Mouse (Mus musculus) forebrain, embryonic 12.5 days (tissue): ENCODE results near the gene Mtmr12. TPM values are rescaled to one million over a fixed set of nuclear protein-coding genes. Genes with fewer than 3 reads are reported as not detected.
A peak's percentile ranks its signal among the peaks of the same experiment; 100 is the strongest.
"Not testable (repeated sequence)": the region's sequence is repeated elsewhere in the genome, so short reads cannot be mapped to it uniquely, and the experiment has no call there.

Experiments used
- ATAC-seq: fragments of 200-750 bp; cut with Nextera tagmentation; 2 replicates; pipeline ENCODE4 v1.8.0; 2017; ENCODE audit warnings: moderate TSS enrichment; ENCODE audit not compliant: low FRiP score
- H3K27ac ChIP-seq: fragments of 300-500 bp; sonication (generic); 2 replicates; pipeline ENCODE4 v1.5.1; 2016; ENCODE audit warnings: mild to moderate bottlenecking
- H3K27me3 ChIP-seq: fragments of 300-500 bp; sonication (generic); 2 replicates; pipeline ENCODE4 v1.6.1; 2016; ENCODE audit warnings: mild to moderate bottlenecking
- H3K36me3 ChIP-seq: fragments of 300-500 bp; sonication (generic); replicated peaks from 2 replicates; pipeline ENCODE4 v1.6.1; 2016; ENCODE audit warnings: mild to moderate bottlenecking
- H3K4me1 ChIP-seq: fragments of 300-500 bp; sonication (generic); 2 replicates; pipeline ENCODE4 v1.6.1; 2016
- H3K4me2 ChIP-seq: fragments of 300-500 bp; sonication (generic); 2 replicates; pipeline ENCODE4 v1.6.1; 2016; ENCODE audit warnings: mild to moderate bottlenecking, moderate library complexity
- H3K4me3 ChIP-seq: fragments of 300-500 bp; sonication (generic); replicated peaks from 2 replicates; pipeline ENCODE4 v1.5.1; 2016; ENCODE audit warnings: mild to moderate bottlenecking
- H3K9ac ChIP-seq: fragments of 300-500 bp; sonication (generic); 2 replicates; pipeline ENCODE4 v1.6.1; 2016; ENCODE audit warnings: mild to moderate bottlenecking
- H3K9me3 ChIP-seq: fragments of 300-500 bp; sonication (generic); 2 replicates; pipeline ENCODE4 v1.6.1; 2016
- WGBS: fragments of 180-500 bp; shearing (Covaris S2); methylation state at CpG from one replicate; pipeline ENCODE4 v1.1.7; 2016; 5-methylcytosine and 5-hydroxymethylcytosine counted together
- polyA plus RNA-seq: library from polyadenylated mRNA; unstranded; fragments of >200 nt; fragmentation: Nextera tagmentation; extraction: Ambion mirVana; gene quantifications from 2 replicates; pipeline ENCODE4 v1.2.1, GENCODE M21; 2016

The Mtmr12 gene
- 15.7 and 16.3 TPM in 2 replicates for polyA plus RNA-seq

DNA sequence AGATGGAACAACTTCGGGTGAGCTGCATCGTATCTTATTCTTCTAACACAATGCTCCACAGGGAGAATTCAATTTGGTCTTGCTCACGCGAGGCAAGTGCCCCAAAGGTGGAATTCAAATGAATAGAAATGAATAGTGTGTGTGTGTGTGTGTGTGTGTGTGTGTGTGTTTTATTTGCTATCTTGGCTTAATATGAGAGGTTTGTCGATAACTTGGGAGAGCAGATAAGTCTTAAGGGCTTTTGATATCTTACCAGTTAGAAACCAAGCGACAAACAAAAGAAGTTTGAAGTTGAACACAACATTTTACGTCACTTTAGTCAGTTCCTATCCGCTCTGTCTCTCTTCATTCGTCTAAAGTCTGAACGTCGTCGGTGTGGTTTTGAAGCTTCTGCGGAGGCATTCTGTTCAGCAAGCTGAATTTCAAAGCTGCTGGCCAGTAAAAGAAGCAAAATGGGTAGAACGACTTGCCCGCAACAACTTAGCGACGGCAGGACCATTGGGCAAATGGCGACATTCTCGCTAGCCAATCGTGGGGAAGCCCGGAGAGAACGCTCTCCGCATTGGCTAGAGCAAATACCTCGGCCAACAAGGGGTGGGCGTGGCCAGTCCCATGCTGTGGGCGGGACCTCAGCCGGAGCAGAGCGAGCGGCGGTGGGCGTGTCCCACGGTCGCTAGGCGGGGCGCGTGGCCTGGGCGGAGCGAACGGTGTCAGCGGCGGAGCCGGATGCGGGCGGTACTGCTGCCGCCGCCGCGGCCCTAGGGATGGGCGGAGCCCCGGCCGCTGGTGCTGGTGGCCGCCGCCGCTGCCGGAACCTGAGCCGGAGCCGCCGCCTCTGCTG lies at the start of gene Mtmr12:
TSS of gene Mtmr12 (plus strand) at position 710 of the 841 bp plus-strand sequence.
- WGBS = under 1% methylated on average over 54 of the region's 58 CpGs
- H3K9me3 ChIP-seq = no peaks in the 10 kb centered on the region
- ATAC-seq = peak; percentile 98

DNA sequence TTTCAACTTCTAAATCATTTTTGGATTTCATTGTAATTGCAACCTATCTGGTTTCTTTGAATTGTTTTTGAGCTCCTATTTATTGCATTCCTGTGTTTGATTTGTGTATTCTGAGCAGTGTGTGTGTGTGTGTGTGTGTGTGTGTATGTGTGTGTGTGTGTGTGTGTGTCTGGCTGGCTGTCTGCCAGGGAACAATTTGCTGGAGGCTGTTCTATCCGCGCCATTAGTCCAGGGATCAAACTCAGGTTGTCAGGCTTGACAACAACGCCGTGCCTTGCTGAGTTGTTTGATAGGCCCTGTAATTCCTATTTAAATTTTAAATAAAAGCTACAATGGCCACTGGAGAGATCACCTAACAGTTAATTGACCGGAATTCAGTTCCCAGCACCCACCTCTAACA lies 26.7 kb upstream of the Mtmr12 start:
- peak; percentile 30; the same call in 1 of the 2 replicates for ATAC-seq
- WGBS = 53% methylated on average over 5 of the region's 5 CpGs
- no peak overlapping the region for H3K4me3 ChIP-seq
- H3K4me2 ChIP-seq = no peak overlapping the region
- no peak overlapping the region for H3K27ac ChIP-seq
- H3K27me3 ChIP-seq = no peaks in the 10 kb centered on the region
- H3K9ac ChIP-seq = no peak overlapping the region
- H3K4me1 ChIP-seq = no peaks in the 10 kb centered on the region
- H3K36me3 ChIP-seq = peaks cover 72% of the 10 kb centered on the region
- H3K9me3 ChIP-seq = no peaks in the 10 kb centered on the region

More for the DNA sequence above, at the start of gene Mtmr12:
- H3K27me3 ChIP-seq = no peaks in the 10 kb centered on the region
- peak within 1 kb of the TSS; percentile 92 for H3K9ac ChIP-seq
- no peaks in the 10 kb centered on the region for H3K36me3 ChIP-seq
- peak within 1 kb of the TSS; percentile 90 for H3K27ac ChIP-seq
- peak within 1 kb of the TSS; percentile 76 for H3K4me2 ChIP-seq
- H3K4me3 ChIP-seq = peak within 1 kb of the TSS; percentile 95
- H3K4me1 ChIP-seq = peaks cover 37% of the 10 kb centered on the region

DNA sequence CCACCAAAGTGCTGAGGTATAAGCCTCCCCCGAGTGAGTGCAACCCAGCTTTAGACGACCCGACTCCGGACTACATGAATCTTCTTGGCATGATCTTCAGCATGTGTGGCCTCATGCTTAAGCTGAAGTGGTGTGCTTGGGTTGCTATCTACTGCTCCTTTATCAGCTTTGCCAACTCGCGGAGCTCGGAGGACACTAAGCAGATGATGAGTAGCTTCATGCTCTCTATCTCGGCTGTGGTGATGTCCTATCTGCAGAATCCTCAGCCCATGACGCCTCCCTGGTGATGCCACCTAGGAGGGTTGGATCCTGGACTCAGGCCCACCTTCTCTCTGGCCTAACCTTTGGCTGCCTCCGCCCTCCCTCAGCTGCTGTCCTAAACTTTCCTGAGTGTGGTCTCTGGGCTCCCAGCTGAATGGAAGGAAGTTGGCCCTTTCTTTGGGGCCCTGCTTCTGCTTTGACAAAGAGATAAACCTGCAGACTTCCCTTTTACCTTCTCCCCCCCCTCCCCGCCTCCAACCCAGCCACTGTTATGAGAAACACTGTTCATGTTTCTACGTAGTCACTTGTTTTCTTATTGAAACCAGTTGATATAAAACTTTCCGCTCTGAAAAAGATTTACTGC lies 23.5 kb upstream of the Mtmr12 start:
- H3K4me1 ChIP-seq, H3K4me2 ChIP-seq, H3K4me3 ChIP-seq, H3K27me3 ChIP-seq, H3K9me3 ChIP-seq, H3K27ac ChIP-seq, H3K9ac ChIP-seq, ATAC-seq: not testable (repeated sequence)
- WGBS = 96% methylated on average over 13 of the region's 13 CpGs
- peaks cover 63% of the 10 kb centered on the region for H3K36me3 ChIP-seq

DNA sequence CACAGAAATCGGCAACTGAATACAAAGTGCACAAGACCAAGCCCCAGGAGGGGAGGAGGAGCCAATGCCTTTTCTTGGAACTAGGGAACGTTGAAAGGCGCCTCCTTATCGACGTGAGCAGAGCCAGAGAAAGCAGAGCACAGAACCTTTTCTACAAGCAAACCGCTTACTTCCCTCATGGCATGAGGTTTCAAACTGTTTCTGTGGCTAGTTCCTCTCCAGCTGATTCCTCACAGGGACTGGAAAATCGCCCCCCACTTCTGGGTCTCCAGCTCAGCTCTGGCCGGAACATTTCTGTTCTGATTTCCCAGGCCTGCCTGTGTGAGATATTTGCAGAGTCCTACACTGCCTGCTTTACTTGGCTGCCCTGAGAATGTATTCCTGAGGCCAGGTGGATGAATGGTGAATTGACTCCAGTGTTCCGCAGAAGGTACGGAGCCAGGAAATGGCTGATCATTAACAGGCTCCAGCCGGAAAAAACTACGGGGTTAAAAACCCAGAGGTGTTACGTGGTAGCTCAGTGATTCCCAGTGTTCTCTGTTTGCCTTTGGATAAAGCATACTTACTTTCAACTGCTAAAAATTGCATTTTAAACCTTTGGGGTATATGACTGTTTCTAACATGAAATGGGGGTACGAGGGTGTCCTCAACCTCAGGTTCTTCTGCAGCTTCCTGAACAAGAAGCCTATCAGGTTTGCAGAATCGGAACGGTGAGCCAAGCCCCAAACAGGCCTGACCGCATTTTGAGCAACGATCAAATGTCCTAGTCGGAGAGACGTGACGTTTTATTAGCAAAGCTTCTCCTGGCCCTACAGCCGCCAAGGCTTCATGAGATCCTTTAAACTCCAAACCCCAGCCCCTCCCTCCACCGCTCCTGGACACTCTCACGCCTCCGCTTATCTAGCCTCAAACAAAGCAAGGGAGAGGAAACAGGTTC lies 10.7 kb upstream of the Mtmr12 start:
- ATAC-seq = no peak
- 76% methylated on average over 25 of the region's 25 CpGs for WGBS

DNA sequence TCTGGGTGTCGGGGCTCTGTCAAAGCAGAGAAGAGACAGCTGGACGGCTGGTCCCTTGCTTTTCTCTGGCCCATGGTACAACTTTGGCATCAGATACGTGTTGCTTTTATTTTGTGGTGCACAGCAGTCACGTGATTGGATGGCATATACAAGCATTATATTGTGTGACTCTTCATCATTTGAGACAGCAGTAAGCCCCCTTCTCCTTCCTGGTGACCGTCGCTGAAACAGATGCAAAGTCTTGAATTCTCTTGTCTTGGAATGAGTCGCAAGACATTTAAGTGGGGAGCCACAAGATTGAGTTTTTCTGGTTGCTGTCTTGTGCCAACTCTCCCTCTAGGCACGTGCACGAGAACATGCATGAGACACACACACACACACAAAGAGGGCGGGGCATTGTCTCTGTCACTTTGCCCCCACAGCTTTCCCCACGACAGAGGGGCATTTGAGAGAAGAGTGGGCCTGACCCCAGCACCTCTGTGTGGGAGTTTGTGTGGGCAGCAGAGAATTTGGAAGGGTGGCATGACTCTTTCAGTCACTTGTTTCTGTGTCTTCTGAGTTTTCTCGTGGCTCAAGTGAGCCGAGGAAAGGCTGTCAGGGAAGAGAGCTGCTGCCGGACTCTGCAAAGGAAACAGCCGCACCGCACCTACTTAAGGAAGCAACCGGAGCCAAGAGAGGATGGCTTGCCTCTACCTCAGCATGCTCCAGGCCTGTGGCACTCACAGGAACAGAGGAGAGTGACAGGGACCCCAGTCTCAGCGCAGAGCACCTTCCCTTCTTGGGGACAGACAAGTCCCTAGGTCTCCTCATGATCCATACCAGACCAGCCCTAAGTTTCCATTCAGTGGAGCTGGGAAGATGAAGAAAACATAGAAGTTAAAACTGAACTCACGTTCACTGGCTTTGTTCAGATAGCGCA lies 9.8 kb upstream of the Mtmr12 start:
- H3K27ac ChIP-seq = no peak overlapping the region

More for the DNA sequence above, 10.7 kb upstream of the Mtmr12 start:
- H3K4me2 ChIP-seq = no peak overlapping the region
- peaks cover 11% of the 10 kb centered on the region for H3K36me3 ChIP-seq
- no peaks in the 10 kb centered on the region for H3K9me3 ChIP-seq
- no peak overlapping the region for H3K4me3 ChIP-seq
- no peaks in the 10 kb centered on the region for H3K27me3 ChIP-seq
- H3K4me1 ChIP-seq = 0 out of 2 replicates have a peak, but pooled peaks cover 6% of the 10 kb centered on the region
- no peak overlapping the region for H3K27ac ChIP-seq
- no peak overlapping the region for H3K9ac ChIP-seq

DNA sequence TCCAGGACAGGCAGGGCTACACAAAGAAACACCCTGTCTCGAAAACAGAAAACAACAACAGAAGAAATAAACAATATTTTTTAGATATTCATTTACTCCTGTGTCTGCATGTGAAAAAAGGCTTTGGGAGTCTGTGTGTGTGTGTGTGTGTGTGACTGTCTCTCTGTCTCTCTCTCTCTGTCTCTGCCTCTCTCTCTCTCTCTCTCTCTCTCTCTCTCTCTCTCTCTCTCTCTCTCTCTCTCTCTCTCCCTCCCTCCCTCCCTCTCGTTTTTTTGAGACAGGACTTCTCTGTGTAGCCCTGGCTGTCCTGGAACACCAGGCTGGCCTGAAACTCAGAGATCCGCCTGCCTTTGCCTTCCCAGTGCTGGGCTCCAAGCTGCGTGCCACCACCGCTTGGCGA lies 8.9 kb upstream of the Mtmr12 start:
- H3K36me3 ChIP-seq = peaks cover under 1% of the 10 kb centered on the region
- 73% methylated on average over 6 of the region's 6 CpGs for WGBS
- H3K4me3 ChIP-seq = no peak overlapping the region
- no peak overlapping the region for H3K27ac ChIP-seq
- H3K9me3 ChIP-seq = no peaks in the 10 kb centered on the region
- H3K4me1 ChIP-seq = 0 out of 2 replicates have a peak, but pooled peaks cover 6% of the 10 kb centered on the region
- no peaks in the 10 kb centered on the region for H3K27me3 ChIP-seq
- H3K4me2 ChIP-seq = no peak overlapping the region
- ATAC-seq = 0 out of 2 replicates have a peak, but pooled peaks have one; percentile 6
- H3K9ac ChIP-seq = no peak overlapping the region

More for the DNA sequence above, 9.8 kb upstream of the Mtmr12 start:
- Histone ChIP-seq H3K4me1 (0 out of 2 replicates have a peak, but pooled peaks cover 6% of the 10 kb centered on the region), H3K4me2 (no peak overlapping the region), H3K9me3 (no peaks in the 10 kb centered on the region), H3K4me3 (no peak overlapping the region), H3K27me3 (no peaks in the 10 kb centered on the region), H3K36me3 (peaks cover 9% of the 10 kb centered on the region), H3K9ac (no peak overlapping the region)
- 78% methylated on average over 20 of the region's 20 CpGs for WGBS
- ATAC-seq = no peak

DNA sequence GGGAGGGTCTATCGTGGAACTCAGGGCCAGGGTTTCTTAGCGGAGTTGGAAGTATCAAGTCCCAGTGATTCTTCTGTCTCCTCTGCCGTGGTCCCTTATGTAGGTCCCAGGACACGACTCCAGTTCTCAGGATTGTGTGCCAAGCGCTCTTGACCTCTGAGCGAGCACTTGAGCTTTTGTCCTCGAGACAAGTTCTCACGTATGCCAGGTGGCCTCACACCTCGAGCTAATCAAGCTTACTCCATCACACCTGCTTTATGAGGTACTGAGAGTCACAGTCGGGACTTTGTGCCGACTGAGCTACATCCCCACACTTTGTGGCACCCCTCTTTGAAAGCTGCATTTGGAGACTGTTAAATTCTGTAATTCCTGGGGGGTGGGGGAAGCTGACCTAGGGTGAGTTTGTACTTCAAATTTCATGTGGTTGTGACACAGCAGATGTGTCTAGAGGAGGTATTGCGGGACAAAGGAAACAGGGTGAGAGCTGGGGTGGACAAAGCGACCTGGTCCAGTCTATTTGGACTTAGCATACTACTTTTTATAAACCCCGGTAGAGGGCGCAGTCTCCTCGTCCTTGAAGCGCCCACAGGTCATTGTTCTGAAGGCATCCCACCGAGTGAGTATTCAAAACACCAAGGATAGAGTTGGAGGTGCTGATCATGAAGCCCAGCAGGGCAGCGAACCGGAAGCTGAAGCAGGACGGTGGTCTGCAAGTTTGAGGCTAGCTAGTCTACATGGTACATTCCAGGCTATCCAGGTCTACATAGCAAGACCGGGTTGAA lies 8.2 kb upstream of the Mtmr12 start:
- 37% methylated on average over 22 of the region's 22 CpGs for WGBS
- H3K4me1 ChIP-seq = 0 out of 2 replicates have a peak, but pooled peaks cover 6% of the 10 kb centered on the region

DNA sequence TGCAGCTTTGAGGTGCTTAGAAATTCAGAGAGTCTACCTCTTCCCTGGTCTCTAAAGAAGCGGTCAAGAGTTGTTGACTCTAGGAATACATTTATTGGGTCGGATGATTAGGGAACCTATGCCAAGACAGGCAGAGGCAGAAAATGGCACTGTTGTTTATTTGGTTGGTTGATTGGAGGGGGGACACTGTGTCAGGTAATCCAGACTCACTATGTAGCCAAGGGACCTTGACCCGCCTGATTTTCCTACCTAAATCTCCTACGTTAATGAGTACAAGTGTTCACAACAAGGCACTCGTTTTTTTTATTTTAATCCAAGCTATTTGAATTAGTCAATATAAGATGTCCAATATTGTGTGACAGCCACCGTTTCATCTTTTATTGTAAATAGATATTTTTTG lies 7.5 kb upstream of the Mtmr12 start:
- Histone ChIP-seq H3K9me3 (no peaks in the 10 kb centered on the region), H3K27ac (no peak overlapping the region), H3K4me2 (no peak overlapping the region), H3K4me3 (no peak overlapping the region), H3K9ac (no peak overlapping the region), H3K4me1 (0 out of 2 replicates have a peak, but pooled peaks cover 6% of the 10 kb centered on the region), H3K36me3 (no peaks in the 10 kb centered on the region), H3K27me3 (no peaks in the 10 kb centered on the region)
- ATAC-seq = no peak
- WGBS = 83% methylated on average over 6 of the region's 6 CpGs

More for the DNA sequence above, 8.2 kb upstream of the Mtmr12 start:
- no peak overlapping the region for H3K9ac ChIP-seq
- H3K36me3 ChIP-seq = no peaks in the 10 kb centered on the region
- peak overlapping the region; percentile 19 for H3K4me2 ChIP-seq
- H3K27ac ChIP-seq = no peak overlapping the region
- H3K27me3 ChIP-seq = no peaks in the 10 kb centered on the region
- peak; percentile 84 for ATAC-seq
- H3K4me3 ChIP-seq = no peak overlapping the region
- no peaks in the 10 kb centered on the region for H3K9me3 ChIP-seq

DNA sequence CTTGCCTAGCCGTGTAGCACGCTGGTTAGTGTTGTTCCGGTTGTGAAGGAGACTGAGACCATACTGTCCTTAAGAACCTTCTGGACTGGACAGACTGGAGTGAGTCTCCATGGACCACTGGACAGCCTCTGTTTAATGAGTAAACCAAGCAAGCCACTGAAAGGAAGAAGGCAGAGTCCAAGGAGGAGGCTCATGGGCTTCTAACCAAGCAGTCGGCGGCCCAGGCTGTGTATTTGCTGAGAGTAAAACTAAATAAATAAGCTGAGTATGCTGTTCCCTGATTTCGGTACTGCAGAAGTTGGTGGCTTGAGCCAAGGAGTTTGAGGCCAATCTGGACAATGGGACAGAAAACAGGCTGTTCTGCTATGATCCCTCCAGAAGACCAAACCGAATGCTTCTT lies 4.8 kb upstream of the Mtmr12 start:
- no peak overlapping the region for H3K9ac ChIP-seq
- no peaks in the 10 kb centered on the region for H3K27me3 ChIP-seq
- H3K27ac ChIP-seq = no peak overlapping the region
- H3K4me3 ChIP-seq = no peak overlapping the region
- 96% methylated on average over 7 of the region's 7 CpGs for WGBS
- peaks cover 15% of the 10 kb centered on the region for H3K4me1 ChIP-seq
- no peaks in the 10 kb centered on the region for H3K9me3 ChIP-seq
- no peak overlapping the region for H3K4me2 ChIP-seq
- ATAC-seq = no peak
- no peaks in the 10 kb centered on the region for H3K36me3 ChIP-seq

DNA sequence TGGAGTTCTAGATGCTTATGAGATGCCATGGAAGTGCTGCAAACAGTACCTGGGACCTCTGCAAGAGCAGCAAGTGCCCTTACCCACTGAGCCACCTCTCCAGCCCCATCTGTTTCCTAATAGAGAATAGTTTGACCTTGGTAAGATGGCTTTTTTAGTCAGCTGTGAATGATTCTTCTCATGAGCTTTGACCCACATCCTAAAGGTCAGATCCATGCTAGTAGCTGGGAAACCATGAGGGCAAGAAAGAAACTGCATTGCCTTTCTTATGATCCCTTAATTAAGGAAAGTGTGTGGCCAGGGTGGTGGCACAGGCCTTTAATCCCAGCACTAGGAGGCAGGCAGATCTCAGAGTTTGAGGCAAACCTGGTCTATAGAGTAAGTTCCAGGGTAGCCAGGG lies 3.0 kb upstream of the Mtmr12 start:
- Histone ChIP-seq H3K4me3 (no peak overlapping the region), H3K9ac (no peak overlapping the region), H3K4me2 (no peak overlapping the region), H3K4me1 (peaks cover 24% of the 10 kb centered on the region), H3K27ac (no peak overlapping the region), H3K36me3 (no peaks in the 10 kb centered on the region), H3K9me3 (no peaks in the 10 kb centered on the region), H3K27me3 (no peaks in the 10 kb centered on the region)
- ATAC-seq = no peak
